Mouse (Mus musculus) neural tube, embryonic 11.5 days (tissue): ENCODE measurements around the gene Stxbp1. TPM values are rescaled to one million over a fixed set of nuclear protein-coding genes. Genes with fewer than 3 reads are reported as not detected.

Experiments
- ATAC-seq: fragments of 200-750 bp; cut with Nextera tagmentation; 2 replicates; pipeline ENCODE4 v1.8.0; 2017; ENCODE audit warnings: moderate number of reproducible peaks, mild to moderate bottlenecking, moderate TSS enrichment, moderate library complexity; ENCODE audit not compliant: insufficient read depth, low FRiP score, low TSS enrichment
- DNase-seq: peaks from one replicate; pipeline ENCODE4 v3.0.0-alpha.2; 2015; ENCODE audit warnings: low spot score
- H3K27ac ChIP-seq: fragments of 300-500 bp; sonication (generic); 2 replicates; pipeline ENCODE4 v1.5.1; 2014; ENCODE audit warnings: low read depth, mild to moderate bottlenecking, low read length
- H3K27me3 ChIP-seq: fragments of 300-500 bp; sonication (generic); 2 replicates; pipeline ENCODE4 v1.6.1; 2014; ENCODE audit warnings: mild to moderate bottlenecking, low read length, mixed read lengths; ENCODE audit not compliant: control insufficient read depth, insufficient read depth
- H3K36me3 ChIP-seq: fragments of 300-500 bp; sonication (generic); 2 replicates; pipeline ENCODE4 v1.6.1; 2014; ENCODE audit warnings: mild to moderate bottlenecking, low read length, moderate library complexity, mixed read lengths; ENCODE audit not compliant: control insufficient read depth, insufficient read depth
- H3K4me1 ChIP-seq: fragments of 300-500 bp; sonication (generic); 2 replicates; pipeline ENCODE4 v1.6.1; 2014; ENCODE audit warnings: low read length, mixed read lengths; ENCODE audit not compliant: control insufficient read depth, insufficient read depth
- H3K4me2 ChIP-seq: fragments of 300-500 bp; sonication (generic); 2 replicates; pipeline ENCODE4 v1.6.1; 2014; ENCODE audit warnings: low read depth, mild to moderate bottlenecking, moderate library complexity
- H3K4me3 ChIP-seq: fragments of 300-500 bp; sonication (generic); 2 replicates; pipeline ENCODE4 v1.5.1; 2014; ENCODE audit warnings: low read depth, low read length
- H3K9ac ChIP-seq: fragments of 300-500 bp; sonication (generic); 2 replicates; pipeline ENCODE4 v1.6.1; 2014; ENCODE audit warnings: mild to moderate bottlenecking, low read length
- H3K9me3 ChIP-seq: fragments of 300-500 bp; sonication (generic); 2 replicates; pipeline ENCODE4 v1.6.1; 2016; ENCODE audit warnings: low read length; ENCODE audit not compliant: control insufficient read depth
- WGBS: fragments of 180-500 bp; shearing (Covaris S2); extraction: QIAGEN DNeasy Blood & Tissue Kit; methylation state at CpG from one replicate; pipeline ENCODE4 v1.1.7; 2014; 5-methylcytosine and 5-hydroxymethylcytosine counted together
- polyA plus RNA-seq: library from polyadenylated mRNA; unstranded; fragments of >200 nt; fragmentation: Nextera tagmentation; extraction: Ambion mirVana; gene quantifications from 2 replicates; pipeline ENCODE4 v1.2.1, GENCODE M21; 2014

Gene Stxbp1
- polyA plus RNA-seq, 1 experiment from 2014 or later: 89.9 TPM

- no peaks in the 10 kb centered on the region; the same call in 1 of the 2 replicates for H3K36me3 ChIP-seq
- peak overlapping the region; percentile 71 for H3K9ac ChIP-seq
- H3K9me3 ChIP-seq: no peaks in the 10 kb centered on the region
- peaks cover 8% of the 10 kb centered on the region; the same call in 1 of the 2 replicates for H3K4me1 ChIP-seq
- peak overlapping the region; percentile 70 for H3K27ac ChIP-seq
- ATAC-seq: peak; percentile 46
- peaks cover 8% of the 10 kb centered on the region; the same call in 1 of the 2 replicates for H3K27me3 ChIP-seq
- H3K4me3 ChIP-seq: peak overlapping the region; percentile 69
- peak; percentile 79 for DNase-seq
- WGBS: 2% methylated on average over 54 of the region's 58 CpGs
- H3K4me2 ChIP-seq: peak overlapping the region; percentile 94
These were observed 105.5 kb downstream of the Stxbp1 start for GRCm38 (mm10) chr2:32741273-32742172.

- peak within 1 kb of the TSS; percentile 69 for H3K4me3 ChIP-seq
- DNase-seq: no peak
- H3K4me1 ChIP-seq: peaks cover 8% of the 10 kb centered on the region; the same call in 1 of the 2 replicates
- peak within 1 kb of the TSS; percentile 94 for H3K4me2 ChIP-seq
- H3K9me3 ChIP-seq: no peaks in the 10 kb centered on the region
- no peaks in the 10 kb centered on the region; the same call in 1 of the 2 replicates for H3K36me3 ChIP-seq
- ATAC-seq: no peak
- H3K27ac ChIP-seq: peak within 1 kb of the TSS; percentile 70
- 9% methylated on average over 8 of the region's 11 CpGs for WGBS
- peaks cover 8% of the 10 kb centered on the region; the same call in 1 of the 2 replicates for H3K27me3 ChIP-seq
- peak within 1 kb of the TSS; percentile 71 for H3K9ac ChIP-seq
These were observed 106.2 kb downstream of the Stxbp1 start, which contains the start of gene 6330409D20Rik for GRCm38 (mm10) chr2:32740916-32741272. Gene 6330409D20Rik, minus strand, starts transcription at chr2:32741016.

- DNase-seq (no peak), ATAC-seq (no peak)
- Histone ChIP-seq H3K4me1 (peaks cover 8% of the 10 kb centered on the region; the same call in 1 of the 2 replicates), H3K9me3 (no peaks in the 10 kb centered on the region), H3K9ac (no peak overlapping the region), H3K4me3 (no peak overlapping the region), H3K36me3 (no peaks in the 10 kb centered on the region), H3K27ac (no peak overlapping the region), H3K27me3 (peaks cover 8% of the 10 kb centered on the region; the same call in 1 of the 2 replicates), H3K4me2 (no peak overlapping the region)
- 73% methylated on average over 4 of the region's 4 CpGs for WGBS
These were observed 107.7 kb downstream of the Stxbp1 start for GRCm38 (mm10) chr2:32739311-32739710.

Other genes starting within 250 kb of the Stxbp1 start
- 4.8 and 5.1 TPM in 2 replicates for gene St6galnac6, start 247.5 kb downstream of the Stxbp1 start, polyA plus RNA-seq
- gene Ak1, start 225.5 kb downstream of the Stxbp1 start, polyA plus RNA-seq: 33.0 and 33.8 TPM in 2 replicates
- 24.5 and 26.8 TPM in 2 replicates for gene Eng, start 200.7 kb downstream of the Stxbp1 start, polyA plus RNA-seq
- gene Fpgs, start 143.1 kb downstream of the Stxbp1 start, polyA plus RNA-seq: 18.0 and 19.4 TPM in 2 replicates
- gene Cdk9, start 134.2 kb downstream of the Stxbp1 start, polyA plus RNA-seq: 82.4 and 84.6 TPM in 2 replicates
- 30.6 TPM in 2 replicates for gene Sh2d3c, start 126.2 kb downstream of the Stxbp1 start, polyA plus RNA-seq
- 2.1 and 2.2 TPM in 2 replicates for gene 6330409D20Rik, start 106.2 kb downstream of the Stxbp1 start, polyA plus RNA-seq
- 59.7 and 63.1 TPM in 2 replicates for gene Tor2a, start 90.0 kb downstream of the Stxbp1 start, polyA plus RNA-seq
- 0.27 and 1.1 TPM in 2 replicates for gene Ttc16, start 71.6 kb downstream of the Stxbp1 start, polyA plus RNA-seq
- gene Ptrh1, start 71.5 kb downstream of the Stxbp1 start, polyA plus RNA-seq: 3.4 and 3.6 TPM in 2 replicates
- 0.87 TPM in 1 of 2 replicates, not detected in the other for gene Cfap157, start 62.8 kb downstream of the Stxbp1 start, polyA plus RNA-seq
- gene Fam129b, start 28.9 kb upstream of the Stxbp1 start, polyA plus RNA-seq: 17.0 and 17.2 TPM in 2 replicates
- gene Rpl12, start 114.3 kb upstream of the Stxbp1 start, polyA plus RNA-seq: 147 and 152 TPM in 2 replicates
- 10.2 and 12.6 TPM in 2 replicates for gene Lrsam1, start 114.4 kb upstream of the Stxbp1 start, polyA plus RNA-seq
- 12.4 and 13.3 TPM in 2 replicates for gene Slc2a8, start 134.8 kb upstream of the Stxbp1 start, polyA plus RNA-seq